Mouse (Mus musculus) megakaryocyte, embryonic 14.5 days (primary cell): ENCODE results near the gene Wdr64.

Source experiments
- FLI1 ChIP-seq: IDR thresholded peaks from 2 replicates; pipeline ENCODE4 v1.6.1; 2012; ENCODE audit warnings: low read length, inconsistent platforms, mixed read lengths
- GATA1 ChIP-seq: IDR thresholded peaks from 3 replicates; pipeline ENCODE4 v1.6.1; 2012; ENCODE audit warnings: mixed read lengths, low read length, inconsistent platforms, borderline replicate concordance

GRCm38 (mm10) chr1:175794668-175795067 is 96.3 kb downstream of the Wdr64 start:
- no peak for TF ChIP-seq GATA1
- TF ChIP-seq FLI1 = no peak
